Mouse (Mus musculus): ENCODE results near the gene Zfyve9. TPM values are rescaled to one million over a fixed set of nuclear protein-coding genes. Genes with fewer than 3 reads are reported as not detected.

Zfyve9 gene
- polyA plus RNA-seq (2015; fragmentation: Nextera tagmentation; extraction: Ambion mirVana) = 5.0 and 6.3 TPM in 2 replicates

- H3K4me3 ChIP-seq = peak within 1 kb of the TSS; percentile 94
- no peaks in the 10 kb centered on the region for H3K27me3 ChIP-seq
- WGBS = under 1% methylated on average over 108 of the region's 111 CpGs
- peak within 1 kb of the TSS; percentile 98 for H3K9ac ChIP-seq
- H3K36me3 ChIP-seq = no peaks in the 10 kb centered on the region
- H3K4me2 ChIP-seq = peak within 1 kb of the TSS; percentile 60
- H3K4me1 ChIP-seq = no peaks in the 10 kb centered on the region
- H3K27ac ChIP-seq = peak within 1 kb of the TSS; percentile 97
- peak; percentile 92 for ATAC-seq (ENCODE audit: insufficient number of reproducible peaks, low FRiP score, low TSS enrichment, low read depth)
- no peaks in the 10 kb centered on the region for H3K9me3 ChIP-seq
Measured at GRCm38 (mm10) chr4:108780057-108780863, at the start of gene Zfyve9. Gene Zfyve9 (minus strand): TSS chr4:108780798.

GRCm38 (mm10) chr4:108826643-108827042 is 46.0 kb upstream of the Zfyve9 start:
- Histone ChIP-seq H3K27me3 (no peaks in the 10 kb centered on the region), H3K4me1 (0 out of 2 replicates have a peak, but pooled peaks cover under 1% of the 10 kb centered on the region), H3K36me3 (peaks cover 54% of the 10 kb centered on the region), H3K4me3 (no peak overlapping the region), H3K27ac (no peak overlapping the region), H3K4me2 (no peak overlapping the region), H3K9ac (no peak overlapping the region), H3K9me3 (no peaks in the 10 kb centered on the region)
- ATAC-seq (ENCODE audit: insufficient number of reproducible peaks, low FRiP score, low TSS enrichment, low read depth) = no peak
- WGBS = 79% methylated on average over 2 of the region's 2 CpGs

DNA sequence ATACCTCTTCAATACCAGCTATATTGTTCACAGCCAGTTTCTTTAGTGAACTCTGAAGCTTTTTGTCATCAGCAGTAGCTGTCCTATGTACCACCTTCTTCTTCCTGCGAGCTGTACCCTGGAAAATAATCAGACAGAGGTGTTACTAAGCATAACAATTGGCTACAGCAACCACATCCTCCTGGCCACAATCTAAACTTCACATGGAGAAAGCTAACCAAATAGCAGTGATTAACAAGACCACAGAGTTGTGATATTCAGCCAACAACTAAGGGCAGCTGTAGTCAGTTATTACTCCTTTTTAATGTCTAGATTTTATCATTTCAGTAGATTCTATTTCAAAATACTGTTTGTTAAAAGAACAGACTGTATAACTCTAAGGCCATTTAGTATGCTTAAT is 45.5 kb upstream of the Zfyve9 start:
- ATAC-seq (ENCODE audit: insufficient number of reproducible peaks, low FRiP score, low TSS enrichment, low read depth) = no peak
- H3K4me3 ChIP-seq = no peak overlapping the region
- H3K9me3 ChIP-seq = no peaks in the 10 kb centered on the region
- no peaks in the 10 kb centered on the region for H3K27me3 ChIP-seq
- H3K4me2 ChIP-seq = no peak overlapping the region
- no peak overlapping the region for H3K9ac ChIP-seq
- WGBS = 85% methylated on average over 1 of the region's 1 CpGs
- H3K27ac ChIP-seq = no peak overlapping the region
- H3K36me3 ChIP-seq = peaks cover 57% of the 10 kb centered on the region
- H3K4me1 ChIP-seq = no peaks in the 10 kb centered on the region

DNA sequence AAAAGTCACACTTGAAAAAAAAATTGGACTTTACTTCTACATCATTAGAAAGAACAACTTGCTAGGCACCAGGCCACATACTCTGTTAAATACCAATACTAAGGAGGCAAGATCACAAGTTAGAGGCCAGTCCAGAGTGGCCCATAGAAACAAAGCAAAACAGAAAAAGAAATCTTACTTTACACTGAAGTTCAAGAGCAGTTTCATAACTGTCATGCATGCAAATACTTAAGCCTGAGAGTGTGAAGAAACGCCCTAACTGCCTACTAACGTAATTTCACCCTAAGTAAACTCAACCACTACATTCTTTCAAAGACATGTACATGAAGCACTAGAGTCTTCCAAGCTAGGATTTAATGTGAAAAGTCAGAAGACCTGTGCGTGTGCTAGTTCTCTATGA is 45.1 kb upstream of the Zfyve9 start:
- no peaks in the 10 kb centered on the region for H3K9me3 ChIP-seq
- ATAC-seq (ENCODE audit: insufficient number of reproducible peaks, low FRiP score, low TSS enrichment, low read depth) = no peak
- 92% methylated on average over 3 of the region's 3 CpGs for WGBS
- peaks cover 60% of the 10 kb centered on the region for H3K36me3 ChIP-seq
- H3K4me1 ChIP-seq = no peaks in the 10 kb centered on the region
- H3K9ac ChIP-seq = no peak overlapping the region
- no peak overlapping the region for H3K27ac ChIP-seq
- H3K4me3 ChIP-seq = no peak overlapping the region
- no peaks in the 10 kb centered on the region for H3K27me3 ChIP-seq
- H3K4me2 ChIP-seq = no peak overlapping the region

- 76% methylated on average over 6 of the region's 6 CpGs for WGBS
- ATAC-seq (ENCODE audit: insufficient number of reproducible peaks, low FRiP score, low TSS enrichment, low read depth) = no peak
- Histone ChIP-seq H3K9me3 (no peaks in the 10 kb centered on the region), H3K27ac (no peak overlapping the region), H3K9ac (no peak overlapping the region), H3K4me1 (no peaks in the 10 kb centered on the region), H3K27me3 (no peaks in the 10 kb centered on the region), H3K36me3 (peaks cover 13% of the 10 kb centered on the region), H3K4me3 (no peak overlapping the region), H3K4me2 (no peak overlapping the region)
Measured at GRCm38 (mm10) chr4:108811550-108811949, 31.0 kb upstream of the Zfyve9 start.

DNA sequence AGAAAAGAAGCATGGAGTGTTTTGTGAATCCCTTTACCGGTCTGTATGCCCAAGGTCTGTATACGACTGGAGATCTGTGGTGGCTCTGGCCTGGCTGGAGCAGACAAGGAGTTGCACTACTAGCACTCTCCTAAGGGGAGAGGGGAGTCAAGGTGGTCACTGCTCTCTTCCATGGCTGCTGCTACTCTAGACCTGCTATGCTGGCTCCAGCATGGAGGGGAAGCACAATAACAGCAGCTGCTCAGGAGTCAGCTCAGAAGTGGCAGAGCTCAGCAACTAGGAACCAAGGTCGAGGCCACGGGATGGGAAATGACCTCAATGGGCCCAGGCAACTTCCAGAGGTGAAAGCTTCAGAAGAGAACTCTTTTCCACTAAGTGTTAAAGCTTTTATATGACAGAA is 30.5 kb upstream of the Zfyve9 start:
- no peak for ATAC-seq (ENCODE audit: insufficient number of reproducible peaks, low FRiP score, low TSS enrichment, low read depth)
- 59% methylated on average over 4 of the region's 4 CpGs for WGBS
- Histone ChIP-seq H3K27me3 (no peaks in the 10 kb centered on the region), H3K4me3 (no peak overlapping the region), H3K4me1 (no peaks in the 10 kb centered on the region), H3K9me3 (no peaks in the 10 kb centered on the region), H3K27ac (no peak overlapping the region), H3K4me2 (no peak overlapping the region), H3K36me3 (peaks cover 13% of the 10 kb centered on the region), H3K9ac (no peak overlapping the region)

DNA sequence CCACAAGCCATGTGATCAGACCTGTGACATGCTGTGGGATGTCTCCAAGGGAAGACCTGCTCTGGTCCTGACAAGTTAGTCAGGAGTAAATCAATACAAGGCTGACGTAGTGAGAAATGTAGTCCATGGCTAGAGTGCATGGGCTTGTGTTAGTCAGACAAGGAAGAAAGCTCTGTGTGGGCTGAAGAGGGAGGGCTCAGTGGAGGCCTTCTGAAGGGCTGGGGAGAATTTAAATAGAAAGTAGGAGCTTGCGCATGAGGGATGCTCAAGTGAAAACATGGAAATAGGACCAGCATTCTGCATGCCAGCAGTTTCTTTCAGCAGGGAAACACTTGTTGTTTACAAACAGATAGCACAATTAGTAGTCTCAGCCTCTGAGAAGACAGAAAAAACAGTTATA is 22.9 kb upstream of the Zfyve9 start:
- Histone ChIP-seq H3K27ac (no peak overlapping the region), H3K4me3 (no peak overlapping the region), H3K4me2 (no peak overlapping the region), H3K36me3 (no peaks in the 10 kb centered on the region), H3K27me3 (no peaks in the 10 kb centered on the region), H3K9me3 (no peaks in the 10 kb centered on the region), H3K9ac (no peak overlapping the region), H3K4me1 (no peaks in the 10 kb centered on the region)
- WGBS = 89% methylated on average over 2 of the region's 2 CpGs
- no peak for ATAC-seq (ENCODE audit: insufficient number of reproducible peaks, low FRiP score, low TSS enrichment, low read depth)

DNA sequence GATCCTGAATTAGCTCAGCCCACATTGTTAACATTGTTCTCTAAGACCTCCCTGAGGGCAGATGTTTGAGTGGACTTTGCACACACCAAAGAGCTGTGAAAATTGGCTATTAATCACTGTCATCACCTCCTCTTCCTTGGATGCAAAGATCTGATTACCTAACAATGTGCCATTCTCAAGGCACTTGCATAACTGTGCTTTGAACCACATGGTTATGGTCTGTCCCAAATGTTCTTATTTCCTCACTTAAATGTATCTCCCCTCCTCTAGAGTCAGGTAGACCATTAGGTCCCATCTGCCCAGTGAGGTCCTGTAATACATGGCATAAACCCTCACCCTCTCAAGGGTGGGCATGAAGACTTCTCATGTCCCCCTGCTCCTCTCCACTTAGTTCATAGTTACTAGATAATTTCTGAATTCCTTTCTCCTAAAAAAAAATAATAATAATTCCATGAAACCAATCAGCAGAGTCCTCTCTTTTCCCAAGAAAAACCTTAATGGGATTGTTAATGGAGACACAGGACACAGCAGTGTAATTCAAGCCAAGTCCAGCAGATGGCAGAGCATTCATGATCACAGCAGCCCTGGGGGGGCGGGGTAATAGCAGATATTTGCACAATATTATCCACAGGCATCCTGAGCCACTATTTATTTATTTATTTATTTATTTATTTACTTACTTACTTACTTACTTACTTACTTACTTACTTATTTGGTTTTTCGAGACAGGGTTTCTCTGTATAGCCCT is 17.7 kb upstream of the Zfyve9 start:
- no peaks in the 10 kb centered on the region for H3K9me3 ChIP-seq
- no peak overlapping the region for H3K9ac ChIP-seq
- no peak overlapping the region for H3K27ac ChIP-seq
- H3K27me3 ChIP-seq = no peaks in the 10 kb centered on the region
- H3K36me3 ChIP-seq = no peaks in the 10 kb centered on the region
- ATAC-seq (ENCODE audit: insufficient number of reproducible peaks, low FRiP score, low TSS enrichment, low read depth) = no peak
- H3K4me1 ChIP-seq = no peaks in the 10 kb centered on the region
- H3K4me3 ChIP-seq = no peak overlapping the region
- no peak overlapping the region for H3K4me2 ChIP-seq
- 50% methylated on average over 2 of the region's 2 CpGs for WGBS

GRCm38 (mm10) chr4:108796701-108797100 is 16.1 kb upstream of the Zfyve9 start:
- H3K27ac ChIP-seq = no peak overlapping the region
- H3K9me3 ChIP-seq = no peaks in the 10 kb centered on the region
- no peak for ATAC-seq (ENCODE audit: insufficient number of reproducible peaks, low FRiP score, low TSS enrichment, low read depth)
- H3K9ac ChIP-seq = no peak overlapping the region
- no peak overlapping the region for H3K4me2 ChIP-seq
- WGBS = 28% methylated on average over 4 of the region's 4 CpGs
- no peaks in the 10 kb centered on the region for H3K36me3 ChIP-seq
- no peaks in the 10 kb centered on the region for H3K27me3 ChIP-seq
- no peaks in the 10 kb centered on the region for H3K4me1 ChIP-seq
- H3K4me3 ChIP-seq = no peak overlapping the region

GRCm38 (mm10) chr4:108793941-108794340 is 13.3 kb upstream of the Zfyve9 start:
- Histone ChIP-seq H3K27ac (no peak overlapping the region), H3K27me3 (no peaks in the 10 kb centered on the region), H3K36me3 (no peaks in the 10 kb centered on the region), H3K4me3 (no peak overlapping the region), H3K9me3 (no peaks in the 10 kb centered on the region), H3K4me1 (no peaks in the 10 kb centered on the region), H3K9ac (no peak overlapping the region), H3K4me2 (no peak overlapping the region)
- WGBS = 39% methylated on average over 1 of the region's 1 CpGs
- no peak for ATAC-seq (ENCODE audit: insufficient number of reproducible peaks, low FRiP score, low TSS enrichment, low read depth)

DNA sequence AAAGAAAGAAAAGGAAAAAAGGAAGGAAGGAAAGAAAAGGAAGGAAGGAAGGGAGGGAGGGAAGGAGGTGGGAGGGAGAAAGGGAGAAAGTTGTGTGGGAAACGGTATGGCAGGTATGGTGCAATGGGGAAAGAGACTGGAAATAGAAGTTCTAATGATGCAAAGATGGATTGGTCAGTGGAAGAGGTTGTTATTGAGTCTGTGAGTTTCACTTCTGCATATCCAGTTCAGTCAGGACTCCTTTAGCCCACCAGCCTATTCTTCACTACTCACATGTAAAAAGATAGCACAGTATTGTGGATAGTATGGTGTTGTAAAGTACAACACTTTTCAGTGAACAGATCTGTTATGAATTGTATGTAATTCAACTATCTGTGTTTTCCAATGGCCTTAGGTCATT is 9.9 kb upstream of the Zfyve9 start:
- no peaks in the 10 kb centered on the region for H3K9me3 ChIP-seq
- 69% methylated on average over 1 of the region's 1 CpGs for WGBS
- H3K4me2 ChIP-seq = no peak overlapping the region
- no peak overlapping the region for H3K4me3 ChIP-seq
- no peak for ATAC-seq (ENCODE audit: insufficient number of reproducible peaks, low FRiP score, low TSS enrichment, low read depth)
- H3K27me3 ChIP-seq = no peaks in the 10 kb centered on the region
- H3K4me1 ChIP-seq = no peaks in the 10 kb centered on the region
- no peak overlapping the region for H3K9ac ChIP-seq
- no peak overlapping the region for H3K27ac ChIP-seq
- no peaks in the 10 kb centered on the region for H3K36me3 ChIP-seq

- peak overlapping the region; percentile 27; the same call in 1 of the 2 replicates for H3K27ac ChIP-seq
- H3K27me3 ChIP-seq = no peaks in the 10 kb centered on the region
- no peaks in the 10 kb centered on the region for H3K36me3 ChIP-seq
- H3K4me1 ChIP-seq = no peaks in the 10 kb centered on the region
- WGBS = 66% methylated on average over 6 of the region's 6 CpGs
- H3K9me3 ChIP-seq = no peaks in the 10 kb centered on the region
- no peak overlapping the region for H3K4me3 ChIP-seq
- no peak for ATAC-seq (ENCODE audit: insufficient number of reproducible peaks, low FRiP score, low TSS enrichment, low read depth)
- no peak overlapping the region for H3K9ac ChIP-seq
- H3K4me2 ChIP-seq = no peak overlapping the region
Measured at GRCm38 (mm10) chr4:108789258-108789936, 8.8 kb upstream of the Zfyve9 start.
